Mouse (Mus musculus) erythroblast, embryonic 14.5 days (primary cell): ENCODE measurements around the gene AL731706.2.

Experiments
- GATA1 ChIP-seq: IDR thresholded peaks from 2 replicates; pipeline ENCODE4 v1.6.1; 2012; ENCODE audit warnings: low read length, inconsistent platforms, mixed read lengths
- TAL1 ChIP-seq: IDR thresholded peaks from 3 replicates; pipeline ENCODE4 v1.6.1; 2012; ENCODE audit warnings: low read length, inconsistent platforms, mixed read lengths

GRCm38 (mm10) chr2:136921003-136921408, 35.5 kb upstream of the AL731706.2 start:
- TF ChIP-seq GATA1 (no peak), TAL1 (no peak)
